Mouse (Mus musculus): ENCODE measurements around the gene Txnrd2.

DNA sequence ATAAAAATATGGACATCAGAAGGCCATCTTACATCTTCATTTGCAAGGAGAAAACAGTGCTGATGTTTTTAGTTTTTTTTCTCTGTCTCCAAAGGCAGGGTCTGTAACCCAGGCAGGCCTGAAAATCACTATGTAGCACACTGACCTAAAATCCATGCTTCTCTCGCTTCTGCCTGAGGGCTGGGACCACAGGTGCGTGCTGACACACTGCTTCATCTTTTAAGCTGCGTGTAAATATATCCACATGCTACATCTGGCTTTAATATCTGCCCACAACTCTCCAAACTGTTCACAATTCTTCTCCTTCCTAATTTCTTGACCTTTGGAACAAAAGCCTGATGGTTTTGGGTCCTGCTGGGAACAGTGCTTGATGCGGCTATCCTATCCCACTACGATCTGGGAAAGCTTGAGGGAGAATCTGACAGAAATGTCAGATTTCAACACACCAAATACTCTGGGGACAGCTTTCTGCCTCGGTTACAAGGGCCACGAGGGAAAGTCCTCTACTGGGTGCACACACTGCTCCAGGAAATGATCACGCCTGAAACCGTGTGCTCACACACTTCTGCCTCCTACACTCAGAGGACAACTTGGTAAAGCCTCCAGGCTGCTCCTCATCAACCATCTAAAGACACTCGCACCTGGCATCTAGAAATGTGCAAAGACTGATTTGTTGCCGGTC, 1.7 kb upstream of the Txnrd2 start:
- no peak for TF ChIP-seq HCFC1 (IDR thresholded peaks at IDR 0.05; ENCODE audit: borderline replicate concordance, insufficient read depth, low read length)
- TF ChIP-seq MAFK (IDR thresholded peaks at IDR 0.05; ENCODE audit: insufficient read depth, low read depth, low read length), result no peak
- TF ChIP-seq CHD2 (IDR thresholded peaks at IDR 0.05; ENCODE audit: low read depth, low read length), result no peak
- TF ChIP-seq ZC3H11A (IDR thresholded peaks at IDR 0.05; ENCODE audit: borderline replicate concordance, low read depth, low read length), result no peak
- TF ChIP-seq ZNF384 (IDR thresholded peaks at IDR 0.05; ENCODE audit: low read depth, low read length), result no peak

Measured in ES-E14 (cell line).